Mouse (Mus musculus) intestine, embryonic 15.5 days (tissue): ENCODE data around the gene Ctdspl. TPM values are rescaled to one million over a fixed set of nuclear protein-coding genes. Genes with fewer than 3 reads are reported as not detected.

Experiments
- ATAC-seq: fragments of 200-750 bp; cut with Nextera tagmentation; 2 replicates; pipeline ENCODE4 v1.8.0; 2017; ENCODE audit warnings: moderate TSS enrichment, moderate library complexity
- H3K27ac ChIP-seq: fragments of 300-500 bp; sonication (generic); 2 replicates; pipeline ENCODE4 v1.5.1; 2015; ENCODE audit warnings: mild to moderate bottlenecking, inconsistent platforms
- H3K27me3 ChIP-seq: fragments of 300-500 bp; sonication (generic); replicated peaks from 2 replicates; pipeline ENCODE4 v1.6.1; 2015; ENCODE audit warnings: inconsistent platforms
- H3K36me3 ChIP-seq: fragments of 300-500 bp; sonication (generic); 2 replicates; pipeline ENCODE4 v1.6.1; 2015; ENCODE audit warnings: inconsistent platforms
- H3K4me1 ChIP-seq: fragments of 300-500 bp; sonication (generic); replicated peaks from 2 replicates; pipeline ENCODE4 v1.6.1; 2015; ENCODE audit warnings: inconsistent platforms
- H3K4me2 ChIP-seq: fragments of 300-500 bp; sonication (generic); replicated peaks from 2 replicates; pipeline ENCODE4 v1.6.1; 2015; ENCODE audit warnings: mild to moderate bottlenecking, inconsistent platforms
- H3K4me3 ChIP-seq: fragments of 300-500 bp; sonication (generic); replicated peaks from 2 replicates; pipeline ENCODE4 v1.5.1; 2015; ENCODE audit warnings: inconsistent platforms
- H3K9ac ChIP-seq: fragments of 300-500 bp; sonication (generic); 2 replicates; pipeline ENCODE4 v1.6.1; 2015; ENCODE audit warnings: inconsistent platforms
- H3K9me3 ChIP-seq: fragments of 300-500 bp; sonication (generic); 2 replicates; pipeline ENCODE4 v1.6.1; 2016; ENCODE audit warnings: inconsistent platforms
- WGBS: fragments of 180-500 bp; shearing (Covaris S2); methylation state at CpG from one replicate; pipeline ENCODE4 v1.1.7; 2015; 5-methylcytosine and 5-hydroxymethylcytosine counted together
- polyA plus RNA-seq: library from polyadenylated mRNA; unstranded; fragments of >200 nt; fragmentation: Nextera tagmentation; extraction: Ambion mirVana; gene quantifications from 2 replicates; pipeline ENCODE4 v1.2.1, GENCODE M21; 2015

The Ctdspl gene
- polyA plus RNA-seq, 1 experiment from 2014 or later = 16.9 TPM

DNA sequence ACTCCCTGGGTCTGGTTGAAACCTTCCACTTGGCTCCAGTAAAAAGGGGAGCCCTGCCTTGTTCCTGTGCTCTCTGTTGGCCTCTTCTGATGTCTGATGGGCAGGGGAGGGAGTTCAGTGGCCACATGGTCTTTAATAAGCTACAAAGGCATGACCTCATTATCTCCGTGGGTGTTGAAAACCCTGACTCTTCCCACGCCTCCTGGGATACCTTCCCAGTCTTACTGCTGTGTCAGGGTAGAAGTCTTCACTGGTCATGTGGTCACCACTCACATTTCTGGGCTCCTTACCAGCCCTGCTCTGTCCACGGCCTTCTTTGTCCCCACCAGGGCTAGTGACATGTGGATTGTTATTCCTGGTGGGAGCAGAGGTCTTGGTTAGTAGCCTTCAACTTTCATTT is 11.3 kb downstream of the Ctdspl start:
- Histone ChIP-seq H3K27ac (no peak overlapping the region), H3K4me3 (no peak overlapping the region), H3K9ac (no peak overlapping the region), H3K4me2 (no peak overlapping the region), H3K27me3 (no peaks in the 10 kb centered on the region), H3K36me3 (no peaks in the 10 kb centered on the region; the same call in 1 of the 2 replicates), H3K9me3 (no peaks in the 10 kb centered on the region), H3K4me1 (peaks cover 34% of the 10 kb centered on the region)
- 68% methylated on average over 3 of the region's 3 CpGs for whole genome bisulfite sequencing
- no peak for ATAC-seq

- peak overlapping the region; percentile 57 for H3K27ac ChIP-seq
- WGBS = 30% methylated on average over 13 of the region's 13 CpGs
- no peaks in the 10 kb centered on the region for H3K9me3 ChIP-seq
- H3K9ac ChIP-seq = no peak overlapping the region
- peak overlapping the region; percentile 7; the same call in 1 of the 2 replicates for H3K4me2 ChIP-seq
- no peaks in the 10 kb centered on the region for H3K27me3 ChIP-seq
- peaks cover 37% of the 10 kb centered on the region; the same call in 1 of the 2 replicates for H3K4me1 ChIP-seq
- no peaks in the 10 kb centered on the region; the same call in 1 of the 2 replicates for H3K36me3 ChIP-seq
- ATAC-seq = peak; percentile 14; the same call in 1 of the 2 replicates
- no peak overlapping the region for H3K4me3 ChIP-seq
Measured at GRCm38 (mm10) chr9:118939410-118939809, 13.2 kb downstream of the Ctdspl start.

DNA sequence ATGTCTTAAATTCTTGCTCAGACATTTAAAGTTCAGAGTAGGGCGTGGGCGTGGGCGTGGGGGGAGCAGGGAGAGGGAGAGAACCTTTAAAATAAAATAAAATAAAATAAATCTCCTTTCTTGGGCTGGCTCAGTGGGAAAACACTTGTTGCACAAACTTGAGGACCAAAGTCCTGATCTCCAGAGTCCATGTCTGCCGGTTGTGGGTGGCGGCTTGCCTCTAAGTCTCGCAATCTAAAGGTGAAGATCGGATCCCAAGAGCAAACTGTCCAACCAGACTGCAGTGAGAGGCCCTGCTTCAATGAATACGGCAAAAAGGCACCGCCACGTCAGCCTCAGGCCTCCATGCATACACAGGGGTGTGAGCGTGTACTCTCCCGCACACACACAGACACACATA is 13.6 kb downstream of the Ctdspl start:
- Histone ChIP-seq H3K4me3 (no peak overlapping the region), H3K4me1 (peaks cover 34% of the 10 kb centered on the region; the same call in 1 of the 2 replicates), H3K36me3 (no peaks in the 10 kb centered on the region; the same call in 1 of the 2 replicates), H3K27ac (peak overlapping the region; percentile 57), H3K27me3 (no peaks in the 10 kb centered on the region), H3K9ac (no peak overlapping the region), H3K4me2 (peak overlapping the region; percentile 7; the same call in 1 of the 2 replicates), H3K9me3 (no peaks in the 10 kb centered on the region)
- WGBS = 59% methylated on average over 12 of the region's 12 CpGs
- peak; percentile 61 for ATAC-seq

DNA sequence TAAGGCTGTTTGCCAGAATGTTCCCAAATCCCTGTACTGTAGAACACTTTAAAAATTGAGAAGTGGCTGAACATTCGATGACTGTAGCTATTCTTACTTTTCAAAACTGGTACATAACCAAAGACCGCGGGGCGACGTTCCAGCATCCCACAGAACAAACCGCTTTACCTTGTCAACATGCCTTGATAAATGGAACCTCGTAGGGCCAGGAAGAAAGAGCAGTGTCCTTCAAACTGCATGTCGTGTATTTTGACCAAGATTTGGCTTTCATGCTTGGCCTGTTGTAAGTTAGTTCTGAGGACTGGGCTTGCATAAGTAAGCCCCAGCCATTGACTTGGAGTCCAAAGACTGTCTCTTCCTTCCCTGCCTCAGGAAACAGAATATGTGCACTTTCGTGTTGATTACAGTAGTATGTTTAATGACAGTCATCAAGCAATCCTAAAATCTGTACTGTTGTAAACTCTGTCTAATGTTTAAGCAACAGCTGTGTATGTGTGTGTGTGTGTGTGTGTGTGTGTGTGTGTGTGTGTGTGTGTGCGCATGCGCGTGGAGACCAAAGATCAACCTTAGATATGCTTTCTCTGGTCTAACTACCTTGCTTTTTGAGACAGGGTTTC is 14.4 kb downstream of the Ctdspl start:
- 73% methylated on average over 12 of the region's 12 CpGs for WGBS
- H3K27me3 ChIP-seq = no peaks in the 10 kb centered on the region
- H3K36me3 ChIP-seq = no peaks in the 10 kb centered on the region; the same call in 1 of the 2 replicates
- H3K4me1 ChIP-seq = peaks cover 32% of the 10 kb centered on the region; the same call in 1 of the 2 replicates
- H3K9ac ChIP-seq = no peak overlapping the region
- H3K27ac ChIP-seq = peak overlapping the region; percentile 57
- peak; percentile 47 for ATAC-seq
- no peak overlapping the region; the same call in 1 of the 2 replicates for H3K4me2 ChIP-seq
- H3K9me3 ChIP-seq = no peaks in the 10 kb centered on the region
- no peak overlapping the region for H3K4me3 ChIP-seq

DNA sequence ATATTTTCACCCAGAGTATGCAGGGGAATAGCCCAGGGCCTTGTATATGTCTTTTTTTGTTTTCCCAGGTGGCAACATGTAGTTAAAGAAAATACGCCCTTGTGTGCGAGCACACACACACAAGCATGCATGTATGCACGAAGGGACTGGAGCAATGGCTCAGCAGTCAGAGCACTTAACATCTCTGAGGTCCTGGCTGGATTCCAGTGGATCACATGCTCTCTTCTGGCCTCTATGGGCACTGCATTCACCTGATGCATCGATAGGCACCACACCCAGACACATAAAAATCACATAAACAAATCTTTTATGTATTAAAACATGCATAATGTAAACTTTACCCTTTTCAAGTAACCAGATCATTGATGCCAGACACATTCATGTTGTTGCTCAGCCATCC is 15.8 kb downstream of the Ctdspl start:
- Histone ChIP-seq H3K36me3 (no peaks in the 10 kb centered on the region; the same call in 1 of the 2 replicates), H3K4me2 (no peak overlapping the region), H3K4me3 (no peak overlapping the region), H3K9me3 (no peaks in the 10 kb centered on the region), H3K27me3 (no peaks in the 10 kb centered on the region), H3K9ac (no peak overlapping the region), H3K27ac (no peak overlapping the region), H3K4me1 (peaks cover 26% of the 10 kb centered on the region; the same call in 1 of the 2 replicates)
- WGBS = 82% methylated on average over 4 of the region's 4 CpGs
- ATAC-seq = no peak

- no peak overlapping the region for H3K4me3 ChIP-seq
- ATAC-seq = no peak
- no peaks in the 10 kb centered on the region for H3K27me3 ChIP-seq
- H3K4me1 ChIP-seq = peaks cover 20% of the 10 kb centered on the region; the same call in 1 of the 2 replicates
- no peak overlapping the region for H3K4me2 ChIP-seq
- H3K9me3 ChIP-seq = no peaks in the 10 kb centered on the region
- 56% methylated on average over 5 of the region's 5 CpGs for WGBS
- H3K27ac ChIP-seq = no peak overlapping the region
- no peaks in the 10 kb centered on the region; the same call in 1 of the 2 replicates for H3K36me3 ChIP-seq
- no peak overlapping the region for H3K9ac ChIP-seq
Measured at GRCm38 (mm10) chr9:118943941-118944340, 17.7 kb downstream of the Ctdspl start.

DNA sequence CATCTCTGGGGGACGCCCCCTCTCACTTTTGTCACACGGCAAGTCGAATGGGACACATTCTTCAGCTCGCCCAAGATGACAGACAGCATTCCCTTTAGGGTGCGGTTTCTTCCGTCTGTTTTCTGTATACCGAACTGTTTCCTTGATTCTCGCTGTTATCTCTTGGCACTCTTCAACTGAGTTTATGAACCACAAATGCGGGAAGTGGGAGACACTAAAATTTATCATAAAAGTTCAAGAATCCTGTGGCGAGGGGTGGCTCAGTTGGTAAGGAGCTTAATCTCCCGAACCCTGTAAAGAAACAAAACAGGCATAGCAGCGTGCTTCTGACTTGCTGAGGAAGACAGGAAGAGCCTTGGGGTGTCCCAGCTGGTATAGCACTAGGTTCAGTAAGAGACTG is 18.1 kb downstream of the Ctdspl start:
- no peak for ATAC-seq
- 53% methylated on average over 12 of the region's 12 CpGs for WGBS
- Histone ChIP-seq H3K4me1 (peaks cover 17% of the 10 kb centered on the region; the same call in 1 of the 2 replicates), H3K27ac (no peak overlapping the region), H3K9me3 (no peaks in the 10 kb centered on the region), H3K27me3 (no peaks in the 10 kb centered on the region), H3K4me3 (no peak overlapping the region), H3K9ac (no peak overlapping the region), H3K4me2 (no peak overlapping the region), H3K36me3 (no peaks in the 10 kb centered on the region; the same call in 1 of the 2 replicates)

DNA sequence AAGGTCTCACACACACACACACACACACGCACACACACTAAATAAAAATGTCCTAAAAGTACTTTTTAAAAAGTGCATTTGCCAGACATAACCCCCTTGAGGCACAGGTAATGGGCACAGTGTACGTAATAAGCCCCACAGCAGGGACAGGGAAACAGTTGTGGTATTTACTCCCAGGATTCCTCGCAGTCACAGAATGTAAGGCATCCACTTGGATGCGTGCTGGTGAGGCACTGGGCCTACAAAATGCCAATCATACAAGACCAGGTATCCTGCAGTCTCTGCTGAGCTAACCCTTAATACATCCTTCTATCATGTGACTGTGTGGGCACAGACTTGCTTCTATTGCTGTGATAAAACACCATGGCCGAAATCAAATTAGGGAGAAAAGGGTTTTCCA is 22.2 kb downstream of the Ctdspl start:
- H3K27me3 ChIP-seq = no peaks in the 10 kb centered on the region
- no peak overlapping the region for H3K9ac ChIP-seq
- WGBS = 85% methylated on average over 5 of the region's 5 CpGs
- no peak for ATAC-seq
- 0 out of 2 replicates have a peak, but pooled peaks cover 3% of the 10 kb centered on the region for H3K9me3 ChIP-seq
- no peak overlapping the region for H3K4me2 ChIP-seq
- H3K36me3 ChIP-seq = no peaks in the 10 kb centered on the region
- H3K4me1 ChIP-seq = peaks cover 13% of the 10 kb centered on the region; the same call in 1 of the 2 replicates
- no peak overlapping the region for H3K4me3 ChIP-seq
- no peak overlapping the region for H3K27ac ChIP-seq

DNA sequence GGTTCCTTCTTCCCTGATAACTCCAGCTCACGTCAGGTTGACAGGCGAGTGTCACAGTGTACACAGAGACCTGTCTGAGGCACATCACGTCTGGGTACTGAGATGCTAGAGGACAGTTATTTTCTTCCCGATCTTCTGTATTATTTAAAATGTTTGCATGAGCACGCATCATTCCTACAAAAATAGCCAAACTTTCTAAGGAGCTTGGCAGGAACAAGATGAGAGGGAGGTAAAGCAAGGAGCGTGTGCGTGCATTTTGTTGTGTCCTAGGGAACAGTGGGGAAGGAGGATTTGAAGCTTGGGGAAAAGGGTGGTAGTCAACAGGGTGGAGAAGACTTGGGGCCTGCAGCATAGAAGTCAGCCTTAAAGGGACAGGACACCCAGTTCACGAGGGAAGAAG is 22.9 kb downstream of the Ctdspl start:
- Histone ChIP-seq H3K9ac (no peak overlapping the region), H3K4me1 (peaks cover 6% of the 10 kb centered on the region; the same call in 1 of the 2 replicates), H3K9me3 (0 out of 2 replicates have a peak, but pooled peaks cover 3% of the 10 kb centered on the region), H3K4me2 (no peak overlapping the region), H3K36me3 (no peaks in the 10 kb centered on the region), H3K27me3 (no peaks in the 10 kb centered on the region), H3K27ac (no peak overlapping the region), H3K4me3 (no peak overlapping the region)
- 88% methylated on average over 8 of the region's 8 CpGs for WGBS
- no peak for ATAC-seq

DNA sequence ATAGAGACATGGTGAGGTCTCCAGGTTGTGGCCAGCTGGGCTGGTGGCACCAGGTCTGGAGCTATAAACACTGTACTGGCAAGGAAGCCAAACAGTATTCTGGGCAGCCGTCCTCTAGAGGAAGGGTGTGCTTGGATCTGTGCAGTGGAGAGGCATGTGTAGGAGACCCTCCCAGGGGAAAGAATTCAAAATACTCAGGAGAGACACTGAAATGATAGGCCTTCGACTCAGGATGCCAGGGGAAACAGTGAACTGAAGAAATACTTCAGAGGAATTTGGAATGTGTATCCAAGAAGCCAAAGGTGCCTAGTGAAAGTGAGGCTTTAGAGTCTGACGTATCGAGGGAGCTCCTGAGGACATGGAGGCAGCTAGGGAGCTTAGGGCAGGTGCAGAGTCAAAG is 23.4 kb downstream of the Ctdspl start:
- 51% methylated on average over 4 of the region's 4 CpGs for WGBS
- peaks cover 6% of the 10 kb centered on the region; the same call in 1 of the 2 replicates for H3K4me1 ChIP-seq
- no peaks in the 10 kb centered on the region for H3K36me3 ChIP-seq
- H3K4me3 ChIP-seq = no peak overlapping the region
- H3K9me3 ChIP-seq = 0 out of 2 replicates have a peak, but pooled peaks cover 3% of the 10 kb centered on the region
- no peak overlapping the region for H3K4me2 ChIP-seq
- H3K27ac ChIP-seq = no peak overlapping the region
- ATAC-seq = no peak
- no peak overlapping the region for H3K9ac ChIP-seq
- no peaks in the 10 kb centered on the region for H3K27me3 ChIP-seq

- ATAC-seq = no peak
- no peak overlapping the region for H3K9ac ChIP-seq
- 0 out of 2 replicates have a peak, but pooled peaks cover 3% of the 10 kb centered on the region for H3K9me3 ChIP-seq
- H3K27ac ChIP-seq = no peak overlapping the region
- H3K4me3 ChIP-seq = no peak overlapping the region
- H3K4me1 ChIP-seq = peaks cover 6% of the 10 kb centered on the region; the same call in 1 of the 2 replicates
- no peaks in the 10 kb centered on the region for H3K27me3 ChIP-seq
- H3K4me2 ChIP-seq = no peak overlapping the region
- no peaks in the 10 kb centered on the region for H3K36me3 ChIP-seq
- 68% methylated on average over 10 of the region's 10 CpGs for WGBS
Measured at GRCm38 (mm10) chr9:118950061-118950460, 23.8 kb downstream of the Ctdspl start.

DNA sequence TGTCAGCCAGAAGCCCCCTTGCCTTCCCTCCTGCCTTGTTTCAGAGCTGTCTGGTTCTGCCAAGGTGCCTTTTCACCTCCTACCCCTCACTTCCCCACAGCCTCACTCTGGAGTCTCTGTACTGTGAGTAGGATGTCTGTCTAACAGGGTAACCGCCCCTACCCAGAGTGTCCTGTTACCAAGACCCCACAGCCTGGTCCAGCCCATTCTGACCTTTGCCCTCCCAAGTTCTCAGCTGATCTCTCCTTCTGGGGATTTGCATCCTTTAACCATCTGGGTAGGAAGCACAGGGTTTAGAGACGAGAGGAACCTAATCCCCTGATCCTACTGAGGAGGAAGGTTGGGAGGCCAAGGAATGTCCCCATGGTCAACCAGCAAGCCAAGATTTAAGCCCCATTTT is 24.5 kb downstream of the Ctdspl start:
- Histone ChIP-seq H3K4me3 (no peak overlapping the region), H3K27me3 (no peaks in the 10 kb centered on the region), H3K27ac (no peak overlapping the region), H3K4me1 (peaks cover 6% of the 10 kb centered on the region; the same call in 1 of the 2 replicates), H3K4me2 (no peak overlapping the region), H3K9ac (no peak overlapping the region), H3K36me3 (0 out of 2 replicates have a peak, but pooled peaks cover 1% of the 10 kb centered on the region), H3K9me3 (0 out of 2 replicates have a peak, but pooled peaks cover 3% of the 10 kb centered on the region)
- no peak for ATAC-seq
- WGBS = 71% methylated on average over 2 of the region's 2 CpGs
